Mouse (Mus musculus): ENCODE results near the gene Ugt1a9.

Gene Ugt1a9

GRCm38 (mm10) chr1:88235046-88235893 is 164.7 kb downstream of the Ugt1a9 start:
- no peak for DNase-seq (ENCODE audit: low spot score in 2 of 2)

DNA sequence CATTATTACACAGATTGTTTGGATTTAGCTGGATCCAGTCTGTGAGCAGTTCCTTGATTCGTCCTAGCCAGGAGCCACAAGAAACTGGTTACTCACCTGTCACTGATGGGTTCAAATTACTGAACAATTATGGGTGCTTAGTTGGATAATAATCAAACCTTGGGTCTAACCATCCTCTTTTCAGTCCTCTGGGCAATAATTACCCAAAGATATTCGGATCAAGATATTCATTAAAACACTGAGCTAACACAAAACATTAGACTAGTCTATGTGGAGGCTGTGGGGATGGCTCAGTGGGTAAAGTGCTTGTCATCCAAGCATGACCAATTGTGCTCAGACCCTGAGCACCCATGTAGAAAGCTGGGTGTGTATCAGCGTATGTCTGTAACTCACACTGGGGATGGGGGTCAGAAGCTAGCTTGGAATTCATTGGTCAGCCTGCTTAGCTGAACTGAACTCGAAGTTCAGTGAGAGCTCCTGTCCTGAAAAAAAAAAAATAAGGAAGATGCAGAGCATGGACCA is 165.4 kb downstream of the Ugt1a9 start:
- no peak for DNase-seq (ENCODE audit: low spot score in 2 of 2)

GRCm38 (mm10) chr1:88237311-88237710 is 166.7 kb downstream of the Ugt1a9 start:
- DNase-seq (ENCODE audit: low spot score in 2 of 2) = no peak

DNA sequence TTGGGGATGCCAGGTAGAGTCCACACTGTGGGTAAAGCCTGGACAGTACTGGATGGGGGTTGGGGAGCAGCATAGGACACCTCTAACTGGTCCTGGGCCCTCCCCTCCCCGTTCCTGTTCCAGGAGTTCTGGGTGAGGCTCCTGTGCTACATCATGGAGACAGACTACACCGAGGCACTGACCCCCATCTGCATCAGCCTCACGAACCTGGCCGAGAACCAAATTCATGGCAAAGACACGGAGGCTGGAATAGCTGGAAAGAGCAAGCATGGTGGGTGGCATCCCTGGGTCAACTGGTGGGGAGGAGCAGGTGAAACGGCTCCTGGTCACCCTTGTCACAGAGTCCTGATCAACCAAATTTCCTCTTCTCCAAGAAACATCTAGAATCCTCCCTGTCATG is 168.2 kb downstream of the Ugt1a9 start:
- DNase-seq (ENCODE audit: low spot score in 2 of 2) = no peak

- DNase-seq (ENCODE audit: low spot score in 2 of 2) = no peak
These were observed 169.5 kb downstream of the Ugt1a9 start for GRCm38 (mm10) chr1:88240072-88240471.

- no peak for DNase-seq (ENCODE audit: low spot score in 2 of 2)
These were observed 170.0 kb downstream of the Ugt1a9 start for GRCm38 (mm10) chr1:88240579-88240978.

DNA sequence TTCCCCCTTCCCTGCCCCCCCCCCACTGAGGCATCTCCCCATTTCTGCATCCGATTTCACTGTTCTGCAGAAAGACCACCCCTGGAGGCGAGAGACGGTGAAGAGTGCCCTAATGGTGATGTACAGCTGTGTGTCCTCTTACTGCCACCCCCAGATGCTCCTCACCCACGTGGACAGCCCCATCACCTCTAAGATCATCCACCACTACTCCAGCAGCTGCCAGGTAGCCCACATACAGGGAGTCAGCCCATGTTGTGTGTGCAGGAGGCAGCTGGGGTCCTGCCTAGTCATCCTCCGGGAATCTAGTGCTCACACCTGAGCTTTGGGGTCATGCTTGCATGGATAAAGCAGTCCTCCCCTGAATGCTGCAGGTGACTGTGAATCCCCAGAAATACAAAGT is 173.3 kb downstream of the Ugt1a9 start:
- no peak for DNase-seq (ENCODE audit: low spot score in 2 of 2)

- no peak for DNase-seq (ENCODE audit: low spot score in 2 of 2)
These were observed 175.3 kb downstream of the Ugt1a9 start for GRCm38 (mm10) chr1:88245881-88246280.

GRCm38 (mm10) chr1:88246386-88246785 is 175.8 kb downstream of the Ugt1a9 start:
- DNase-seq (ENCODE audit: low spot score in 2 of 2) = no peak

DNA sequence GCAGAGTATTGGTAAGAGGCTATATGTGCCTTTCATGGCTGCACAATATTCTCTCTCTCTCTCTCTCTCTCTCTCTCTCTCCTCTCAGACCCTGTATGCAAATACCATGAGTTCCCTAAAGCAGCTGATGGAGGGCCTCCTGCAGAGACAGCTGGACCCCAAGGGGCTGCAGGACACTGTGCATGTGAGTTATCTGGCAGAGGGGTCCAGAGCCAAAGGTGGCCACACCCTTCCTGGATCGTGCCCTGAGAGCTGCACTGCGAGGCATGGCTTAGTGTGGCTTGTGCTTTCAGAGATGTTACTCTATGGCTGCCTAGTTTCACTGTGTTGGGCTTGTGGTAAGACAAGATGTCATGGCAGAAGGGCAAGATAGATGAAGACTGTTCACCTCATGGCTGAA is 177.1 kb downstream of the Ugt1a9 start:
- DNase-seq (ENCODE audit: low spot score in 2 of 2) = no peak

DNA sequence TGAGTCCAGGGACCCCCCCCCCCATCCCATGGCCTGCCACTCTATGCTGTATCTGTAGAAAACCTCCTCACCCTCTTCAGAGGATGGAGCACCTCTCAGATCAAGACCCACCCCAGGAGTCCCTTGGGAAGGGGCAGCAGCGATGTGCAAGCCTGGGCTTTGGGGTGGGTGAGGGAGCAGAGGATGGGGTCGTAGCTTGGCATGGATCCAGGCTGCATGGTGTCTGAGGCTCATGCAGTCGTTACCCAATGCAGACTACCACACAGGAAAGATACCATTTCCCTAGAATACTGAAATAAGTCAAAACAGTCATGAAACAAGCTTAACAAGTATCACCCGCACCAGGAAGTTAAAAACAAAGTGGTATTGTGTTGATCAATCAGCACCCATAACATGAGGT is 178.1 kb downstream of the Ugt1a9 start:
- DNase-seq (ENCODE audit: low spot score in 2 of 2) = no peak

GRCm38 (mm10) chr1:88249596-88249995 is 179.0 kb downstream of the Ugt1a9 start:
- DNase-seq (ENCODE audit: low spot score in 2 of 2) = no peak

GRCm38 (mm10) chr1:88250023-88250422 is 179.4 kb downstream of the Ugt1a9 start:
- no peak for DNase-seq (ENCODE audit: low spot score in 2 of 2)

- DNase-seq (ENCODE audit: low spot score in 2 of 2) = no peak
These were observed 182.5 kb downstream of the Ugt1a9 start for GRCm38 (mm10) chr1:88253106-88253505.

GRCm38 (mm10) chr1:88253540-88253939 is 182.9 kb downstream of the Ugt1a9 start:
- no peak for DNase-seq (ENCODE audit: low spot score in 2 of 2)

- DNase-seq (ENCODE audit: low spot score in 2 of 2) = no peak
These were observed 184.3 kb downstream of the Ugt1a9 start for GRCm38 (mm10) chr1:88254793-88255465.

DNA sequence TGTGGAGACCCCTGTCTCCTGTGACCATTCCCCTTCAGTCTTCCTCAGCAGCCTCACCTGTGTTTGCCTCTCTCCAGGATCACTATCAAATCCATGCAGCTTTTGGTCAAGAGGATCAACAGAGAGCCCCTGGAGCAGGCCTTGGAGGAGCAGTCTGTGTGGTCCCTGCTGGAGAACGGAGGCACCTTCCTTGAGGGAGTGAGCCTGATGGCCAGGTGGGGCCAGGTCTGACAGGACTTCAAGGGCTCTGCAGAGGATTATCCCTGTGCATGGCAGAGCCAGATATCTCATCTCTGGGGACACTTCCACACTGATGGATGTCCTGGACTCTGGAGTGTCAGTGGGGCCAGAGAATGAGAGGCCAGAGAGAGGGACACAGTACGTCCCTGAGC is 184.9 kb downstream of the Ugt1a9 start:
- no peak for DNase-seq (ENCODE audit: low spot score in 2 of 2)

GRCm38 (mm10) chr1:88255989-88256754 is 185.6 kb downstream of the Ugt1a9 start:
- no peak for DNase-seq (ENCODE audit: low spot score in 2 of 2)

DNA sequence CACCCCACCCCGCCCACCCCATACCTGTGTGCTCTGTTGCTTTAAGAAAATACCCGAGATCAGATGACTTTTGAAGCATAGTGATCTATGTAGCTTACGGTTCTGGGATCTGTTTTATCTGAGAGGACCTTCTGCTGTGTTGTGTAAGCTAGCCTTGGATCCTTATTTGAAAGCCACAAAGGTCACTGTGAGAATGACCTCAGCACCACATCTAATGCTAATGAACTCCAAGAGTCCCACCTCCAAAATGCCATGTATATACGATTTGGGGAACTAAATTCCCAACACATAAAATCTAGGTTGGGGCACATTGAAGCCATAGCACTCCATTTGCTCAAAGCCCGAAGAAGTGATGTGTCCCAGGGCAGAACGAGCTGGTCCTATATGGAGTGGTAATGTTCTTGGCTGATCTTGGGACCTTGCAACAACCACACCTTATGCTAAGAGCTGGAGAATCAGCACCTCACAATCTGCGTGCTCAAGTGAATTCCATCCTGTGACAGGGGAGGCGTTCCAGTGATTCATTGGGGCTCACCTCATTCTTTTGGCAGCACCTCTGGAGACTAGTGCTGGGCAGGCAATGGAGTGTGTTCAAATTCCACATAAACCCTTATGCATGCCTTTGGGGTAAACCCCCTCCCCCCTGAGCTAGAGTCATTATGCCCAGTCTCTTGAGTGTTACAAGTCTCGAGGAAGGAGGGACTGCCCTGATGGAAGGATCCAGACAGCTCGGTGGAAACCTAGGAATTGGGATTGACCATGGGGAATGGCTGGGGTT is 186.5 kb downstream of the Ugt1a9 start:
- no peak for DNase-seq (ENCODE audit: low spot score in 2 of 2)

DNA sequence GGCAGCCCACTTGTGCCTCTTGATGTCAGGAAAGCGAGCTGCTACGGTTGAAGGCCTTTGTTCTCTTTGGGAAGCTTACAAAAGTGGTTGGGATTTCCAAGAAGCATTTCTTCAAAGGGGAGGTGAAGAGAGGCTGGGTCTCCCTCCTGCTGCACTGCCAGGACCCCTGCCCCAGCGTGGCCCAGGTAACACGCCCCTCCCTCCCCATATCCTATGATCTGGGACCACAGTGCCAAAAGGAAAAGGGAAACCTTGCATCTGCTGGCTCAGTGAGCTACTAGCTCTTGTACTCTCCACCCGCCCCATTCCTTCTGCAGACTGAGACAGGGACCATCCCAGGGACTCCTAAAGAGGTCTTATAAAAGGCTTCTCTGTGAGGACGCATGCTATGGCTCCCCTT is 187.1 kb downstream of the Ugt1a9 start:
- DNase-seq (ENCODE audit: low spot score in 2 of 2) = no peak

DNA sequence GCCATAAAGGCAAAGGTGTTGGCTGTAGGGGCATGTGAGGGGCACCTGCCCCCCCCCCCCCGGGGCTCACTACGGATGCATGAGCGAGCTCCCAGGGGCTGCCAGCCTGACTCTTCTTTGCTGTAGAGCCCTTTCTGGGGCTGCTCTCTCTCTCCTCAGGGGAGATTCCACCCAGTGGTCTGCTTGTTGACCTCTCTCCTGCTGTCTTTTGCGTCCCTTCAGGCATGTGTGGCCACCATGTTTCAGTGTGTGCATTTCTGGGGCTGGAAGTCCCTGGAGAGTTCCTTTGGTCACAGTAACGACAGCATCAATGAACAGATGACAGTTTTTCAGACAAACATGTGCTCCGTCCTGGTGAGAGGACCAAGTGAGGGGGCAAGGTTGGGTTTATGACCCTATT is 187.8 kb downstream of the Ugt1a9 start:
- DNase-seq (ENCODE audit: low spot score in 2 of 2) = no peak

Data from left cerebral cortex, adult 9 months (tissue).